Mouse (Mus musculus) liver, embryonic 12.5 days (tissue): ENCODE data around the gene Usp18. TPM values are rescaled to one million over a fixed set of nuclear protein-coding genes. Genes with fewer than 3 reads are reported as not detected.

Experiments
- ATAC-seq: fragments of 200-750 bp; cut with Nextera tagmentation; 2 replicates; pipeline ENCODE4 v1.8.0; 2017; ENCODE audit warnings: moderate number of reproducible peaks, mild to moderate bottlenecking, moderate library complexity
- H3K27ac ChIP-seq: fragments of 300-500 bp; sonication (generic); 2 replicates; pipeline ENCODE4 v1.5.1; 2016; ENCODE audit warnings: mild to moderate bottlenecking
- H3K27me3 ChIP-seq: fragments of 300-500 bp; sonication (generic); replicated peaks from 2 replicates; pipeline ENCODE4 v1.6.1; 2016; ENCODE audit warnings: mild to moderate bottlenecking, moderate library complexity
- H3K36me3 ChIP-seq: fragments of 300-500 bp; sonication (generic); 2 replicates; pipeline ENCODE4 v1.6.1; 2016; ENCODE audit warnings: mild to moderate bottlenecking, moderate library complexity
- H3K4me1 ChIP-seq: fragments of 300-500 bp; sonication (generic); 2 replicates; pipeline ENCODE4 v1.6.1; 2016
- H3K4me2 ChIP-seq: fragments of 300-500 bp; sonication (generic); 2 replicates; pipeline ENCODE4 v1.6.1; 2016; ENCODE audit warnings: mild to moderate bottlenecking, moderate library complexity
- H3K4me3 ChIP-seq: fragments of 300-500 bp; sonication (generic); 2 replicates; pipeline ENCODE4 v1.5.1; 2016; ENCODE audit warnings: mild to moderate bottlenecking, moderate library complexity
- H3K9ac ChIP-seq: fragments of 300-500 bp; sonication (generic); 2 replicates; pipeline ENCODE4 v1.6.1; 2016; ENCODE audit warnings: mild to moderate bottlenecking, moderate library complexity
- H3K9me3 ChIP-seq: fragments of 300-500 bp; sonication (generic); replicated peaks from 2 replicates; pipeline ENCODE4 v1.6.1; 2016; ENCODE audit warnings: mild to moderate bottlenecking, moderate library complexity
- WGBS: fragments of 180-500 bp; shearing (Covaris S2); methylation state at CpG from one replicate; pipeline ENCODE4 v1.1.7; 2016; ENCODE audit not compliant: insufficient replicate concordance; 5-methylcytosine and 5-hydroxymethylcytosine counted together
- polyA plus RNA-seq: library from polyadenylated mRNA; unstranded; fragments of >200 nt; fragmentation: Nextera tagmentation; extraction: Ambion mirVana; gene quantifications from 2 replicates; pipeline ENCODE4 v1.2.1, GENCODE M21; 2016

Gene Usp18
- polyA plus RNA-seq = 5.0 and 5.9 TPM in 2 replicates

DNA sequence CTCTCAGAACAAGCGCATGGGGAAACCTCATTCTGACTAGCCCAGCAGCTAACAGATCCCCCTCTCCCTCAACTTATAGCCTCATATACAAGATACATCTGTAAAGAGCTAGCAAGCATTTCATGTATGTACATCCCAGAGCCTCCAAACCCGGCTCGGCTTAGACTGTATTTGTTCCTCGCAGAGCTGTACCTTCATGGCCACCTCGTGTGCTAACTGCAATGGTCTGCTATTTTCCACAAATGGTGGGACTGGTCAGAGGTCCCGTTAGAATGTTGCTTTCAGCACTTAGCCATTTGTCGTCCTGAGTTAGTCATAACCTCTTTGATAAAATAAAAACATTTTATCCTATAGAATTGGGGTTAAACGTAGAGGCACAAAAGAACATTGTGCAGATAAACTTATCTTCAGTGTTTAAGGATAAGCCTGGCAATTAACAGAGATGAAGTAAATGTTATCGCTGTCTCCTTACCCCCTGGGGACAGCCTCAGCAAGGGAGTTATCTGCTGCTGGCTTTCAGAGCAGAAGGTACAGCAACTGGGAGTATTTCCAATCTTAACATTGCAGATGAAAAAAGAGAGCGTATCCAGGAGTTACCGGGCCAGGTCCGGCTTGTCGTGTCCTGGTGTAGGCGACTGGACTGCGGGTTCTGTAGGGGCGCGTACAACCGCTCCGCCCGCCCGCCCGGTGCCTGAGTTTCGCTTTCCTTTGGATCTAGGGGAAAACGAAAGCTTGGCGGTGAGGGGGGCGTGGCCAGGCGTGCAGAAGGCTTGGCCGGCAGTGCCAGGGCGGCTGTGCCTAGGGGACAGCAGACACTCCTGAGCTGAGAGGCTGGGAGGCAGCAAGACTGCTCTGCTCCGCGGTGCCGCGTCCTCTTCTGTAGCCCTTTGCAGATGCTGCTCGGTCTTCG is at the start of gene Usp18:
TSS of gene Usp18 (plus strand) at position 780 of the 910 bp plus-strand sequence.
- H3K4me3 ChIP-seq = peak within 1 kb of the TSS; percentile 71
- H3K4me2 ChIP-seq = peak within 1 kb of the TSS; percentile 84
- peak within 1 kb of the TSS; percentile 74 for H3K9ac ChIP-seq
- H3K9me3 ChIP-seq = no peaks in the 10 kb centered on the region
- peaks cover 51% of the 10 kb centered on the region for H3K4me1 ChIP-seq
- no peaks in the 10 kb centered on the region for H3K36me3 ChIP-seq
- peak within 1 kb of the TSS; percentile 78 for H3K27ac ChIP-seq
- ATAC-seq = peak; percentile 88
- peaks cover 24% of the 10 kb centered on the region; the same call in 1 of the 2 replicates for H3K27me3 ChIP-seq
- 4% methylated on average over 35 of the region's 35 CpGs for WGBS

- peak; percentile 51 for ATAC-seq
- H3K27ac ChIP-seq = peak overlapping the region; percentile 73
- 56% methylated on average over 9 of the region's 9 CpGs for WGBS
These were observed 47.8 kb upstream of the Usp18 start for GRCm38 (mm10) chr6:121197807-121198365.

DNA sequence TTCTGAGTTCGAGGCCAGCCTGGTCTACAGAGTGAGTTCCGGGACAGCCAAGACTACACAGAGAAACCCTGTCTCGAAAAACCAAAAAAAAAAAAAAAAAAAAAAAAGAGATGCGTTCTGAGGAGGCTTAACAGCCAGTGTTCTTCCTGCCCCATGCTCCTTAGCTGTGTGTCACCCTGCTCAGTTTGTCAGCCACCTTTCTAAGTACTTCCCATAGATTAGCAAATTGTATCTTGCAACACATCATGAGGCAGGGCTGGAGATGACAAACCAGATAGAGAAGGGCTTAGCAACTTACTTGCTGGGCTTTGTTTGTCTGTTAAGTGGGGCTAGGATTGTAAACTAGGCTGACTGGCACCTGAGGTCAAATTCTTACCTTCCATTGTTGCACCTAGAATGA is 45.2 kb upstream of the Usp18 start:
- 70% methylated on average over 4 of the region's 4 CpGs for WGBS
- ATAC-seq = no peak

More at GRCm38 (mm10) chr6:121197807-121198365, 47.8 kb upstream of the Usp18 start:
- no peak overlapping the region for H3K4me3 ChIP-seq
- H3K9ac ChIP-seq = no peak overlapping the region
- peaks cover 6% of the 10 kb centered on the region for H3K4me1 ChIP-seq
- H3K27me3 ChIP-seq = no peaks in the 10 kb centered on the region
- no peaks in the 10 kb centered on the region for H3K9me3 ChIP-seq
- H3K36me3 ChIP-seq = peaks cover 18% of the 10 kb centered on the region
- no peak overlapping the region for H3K4me2 ChIP-seq

GRCm38 (mm10) chr6:121202026-121202425 is 43.7 kb upstream of the Usp18 start:
- ATAC-seq = no peak
- H3K36me3 ChIP-seq = no peaks in the 10 kb centered on the region
- H3K27ac ChIP-seq = no peak overlapping the region
- H3K9ac ChIP-seq = no peak overlapping the region
- H3K4me1 ChIP-seq = no peaks in the 10 kb centered on the region
- H3K4me2 ChIP-seq = no peak overlapping the region
- H3K4me3 ChIP-seq = no peak overlapping the region
- 70% methylated on average over 5 of the region's 5 CpGs for WGBS
- no peaks in the 10 kb centered on the region for H3K9me3 ChIP-seq
- no peaks in the 10 kb centered on the region for H3K27me3 ChIP-seq

More for the DNA sequence above, 45.2 kb upstream of the Usp18 start:
- H3K27ac ChIP-seq = no peak overlapping the region
- H3K9ac ChIP-seq = no peak overlapping the region
- no peaks in the 10 kb centered on the region for H3K27me3 ChIP-seq
- H3K9me3 ChIP-seq = no peaks in the 10 kb centered on the region
- no peaks in the 10 kb centered on the region for H3K36me3 ChIP-seq
- no peak overlapping the region for H3K4me2 ChIP-seq
- H3K4me3 ChIP-seq = no peak overlapping the region
- no peaks in the 10 kb centered on the region for H3K4me1 ChIP-seq

DNA sequence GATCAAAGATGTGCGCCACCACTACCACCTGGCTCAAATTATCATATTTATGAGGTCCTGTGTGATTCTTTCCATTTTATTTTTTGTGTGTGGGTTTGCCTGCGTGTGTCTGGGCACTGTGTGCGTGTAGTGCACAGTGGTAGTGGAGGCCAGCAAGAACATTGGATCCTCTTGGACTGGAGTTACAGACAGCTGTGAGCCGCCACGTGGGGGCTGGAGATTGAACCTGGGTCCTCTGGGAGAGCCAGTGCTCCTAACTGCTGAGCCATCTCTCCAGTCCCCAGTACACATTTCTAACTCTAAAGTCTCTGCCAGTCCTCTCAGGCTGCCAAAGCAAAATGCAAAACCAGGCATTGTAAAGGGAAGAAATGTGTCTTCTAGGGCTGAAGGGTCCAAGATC is 39.2 kb upstream of the Usp18 start:
- Histone ChIP-seq H3K27me3 (peaks cover 21% of the 10 kb centered on the region), H3K9ac (no peak overlapping the region), H3K36me3 (no peaks in the 10 kb centered on the region), H3K4me2 (no peak overlapping the region), H3K4me3 (no peak overlapping the region), H3K27ac (no peak overlapping the region), H3K4me1 (peaks cover 15% of the 10 kb centered on the region), H3K9me3 (no peaks in the 10 kb centered on the region)
- 79% methylated on average over 5 of the region's 5 CpGs for WGBS
- ATAC-seq = no peak

DNA sequence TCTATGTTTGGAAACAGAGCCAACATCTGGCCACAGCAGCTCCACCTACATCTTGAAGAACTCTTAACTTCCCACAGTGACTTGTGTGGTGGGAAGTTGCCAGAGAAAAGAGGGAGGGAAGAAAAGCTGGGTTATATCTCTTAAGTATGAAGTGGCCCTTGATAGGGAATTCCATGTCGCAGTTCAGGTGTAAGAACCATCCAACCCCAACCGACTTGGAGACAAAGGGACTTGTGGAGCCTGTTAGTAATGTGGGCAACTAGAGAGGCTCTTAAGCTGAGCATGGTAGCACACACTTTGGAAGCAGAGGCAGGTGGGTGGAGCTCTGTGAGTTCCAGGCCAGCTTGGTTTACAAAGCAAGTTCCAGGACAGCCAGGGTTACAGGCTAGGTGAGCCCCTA is 36.1 kb upstream of the Usp18 start:
- 56% methylated on average over 2 of the region's 2 CpGs for WGBS
- ATAC-seq = no peak

GRCm38 (mm10) chr6:121210149-121210925 is 35.4 kb upstream of the Usp18 start, which contains the start of gene Tuba8:
Gene Tuba8 (plus strand): TSS chr6:121210696.
- H3K9ac ChIP-seq = peak within 1 kb of the TSS; percentile 18

More for the DNA sequence above, 36.1 kb upstream of the Usp18 start:
- H3K27ac ChIP-seq = no peak overlapping the region
- H3K9me3 ChIP-seq = no peaks in the 10 kb centered on the region
- H3K4me3 ChIP-seq = no peak overlapping the region
- no peak overlapping the region for H3K9ac ChIP-seq
- H3K4me1 ChIP-seq = peaks cover 28% of the 10 kb centered on the region
- H3K27me3 ChIP-seq = peaks cover 34% of the 10 kb centered on the region
- no peaks in the 10 kb centered on the region for H3K36me3 ChIP-seq
- H3K4me2 ChIP-seq = no peak overlapping the region

GRCm38 (mm10) chr6:121210926-121211289 is 34.8 kb upstream of the Usp18 start:
- no peak for ATAC-seq
- Histone ChIP-seq H3K9me3 (no peaks in the 10 kb centered on the region), H3K27ac (no peak overlapping the region), H3K27me3 (peaks cover 41% of the 10 kb centered on the region), H3K9ac (peak overlapping the region; percentile 18; the same call in 1 of the 2 replicates), H3K4me1 (peaks cover 38% of the 10 kb centered on the region), H3K36me3 (no peaks in the 10 kb centered on the region), H3K4me3 (peak overlapping the region; percentile 47), H3K4me2 (peak overlapping the region; percentile 69)
- WGBS = 0% methylated on average over 12 of the region's 12 CpGs

More at GRCm38 (mm10) chr6:121210149-121210925, 35.4 kb upstream of the Usp18 start, which contains the start of gene Tuba8:
- Histone ChIP-seq H3K27ac (no peak within 1 kb of the TSS), H3K9me3 (no peaks in the 10 kb centered on the region), H3K4me1 (peaks cover 34% of the 10 kb centered on the region), H3K36me3 (no peaks in the 10 kb centered on the region), H3K27me3 (peaks cover 41% of the 10 kb centered on the region), H3K4me2 (peak within 1 kb of the TSS; percentile 69), H3K4me3 (peak within 1 kb of the TSS; percentile 47)
- WGBS = 2% methylated on average over 30 of the region's 30 CpGs
- peak; percentile 59 for ATAC-seq

DNA sequence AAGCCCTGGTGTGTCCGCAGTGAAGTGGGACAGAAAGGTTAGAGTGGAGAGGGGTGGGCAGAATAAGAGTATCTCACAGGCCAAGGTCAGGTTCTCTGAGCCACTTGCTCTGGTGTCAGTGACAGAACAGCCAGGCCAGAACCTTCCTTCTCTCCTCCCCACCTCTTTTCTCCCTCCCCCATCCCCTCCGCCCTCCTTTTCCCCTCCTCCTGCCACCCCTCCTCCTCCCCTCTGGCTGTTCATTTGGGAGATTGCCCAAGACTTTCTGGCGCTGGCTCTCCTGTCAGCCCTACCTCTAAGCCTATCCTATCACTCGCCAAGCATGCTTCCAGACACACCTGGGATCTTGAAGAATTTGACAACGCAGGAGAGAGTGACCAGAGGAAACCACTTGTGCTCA is 34.0 kb upstream of the Usp18 start:
- Histone ChIP-seq H3K4me1 (peaks cover 41% of the 10 kb centered on the region), H3K4me3 (peak overlapping the region; percentile 47), H3K4me2 (peak overlapping the region; percentile 69), H3K36me3 (no peaks in the 10 kb centered on the region), H3K27ac (no peak overlapping the region), H3K27me3 (peaks cover 41% of the 10 kb centered on the region), H3K9ac (no peak overlapping the region), H3K9me3 (no peaks in the 10 kb centered on the region)
- no peak; the same call in 1 of the 2 replicates for ATAC-seq
- 3% methylated on average over 5 of the region's 5 CpGs for WGBS

DNA sequence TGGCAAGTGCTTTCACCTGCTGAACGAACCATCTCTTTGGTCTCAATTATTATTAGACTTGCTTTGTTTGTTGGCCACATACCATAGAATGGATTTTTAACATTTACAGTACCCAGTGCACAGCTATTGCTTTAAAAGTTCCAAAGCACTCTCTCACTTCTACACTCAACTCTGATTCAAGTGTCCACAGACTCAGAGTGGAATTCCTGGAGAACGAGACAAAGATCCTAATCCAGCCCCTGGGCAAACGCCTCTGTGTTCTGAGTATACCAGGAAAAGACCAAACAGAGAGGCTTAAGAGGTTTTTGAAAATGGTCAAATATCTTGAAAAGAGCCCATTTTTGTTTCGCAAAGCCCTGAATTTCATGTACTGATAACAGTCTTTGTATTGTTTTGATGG is 32.7 kb upstream of the Usp18 start:
- Histone ChIP-seq H3K4me1 (peaks cover 41% of the 10 kb centered on the region), H3K36me3 (no peaks in the 10 kb centered on the region), H3K4me3 (no peak overlapping the region), H3K9ac (no peak overlapping the region), H3K27me3 (peaks cover 41% of the 10 kb centered on the region), H3K27ac (no peak overlapping the region), H3K4me2 (no peak overlapping the region), H3K9me3 (no peaks in the 10 kb centered on the region)
- 64% methylated on average over 4 of the region's 4 CpGs for WGBS
- no peak for ATAC-seq

DNA sequence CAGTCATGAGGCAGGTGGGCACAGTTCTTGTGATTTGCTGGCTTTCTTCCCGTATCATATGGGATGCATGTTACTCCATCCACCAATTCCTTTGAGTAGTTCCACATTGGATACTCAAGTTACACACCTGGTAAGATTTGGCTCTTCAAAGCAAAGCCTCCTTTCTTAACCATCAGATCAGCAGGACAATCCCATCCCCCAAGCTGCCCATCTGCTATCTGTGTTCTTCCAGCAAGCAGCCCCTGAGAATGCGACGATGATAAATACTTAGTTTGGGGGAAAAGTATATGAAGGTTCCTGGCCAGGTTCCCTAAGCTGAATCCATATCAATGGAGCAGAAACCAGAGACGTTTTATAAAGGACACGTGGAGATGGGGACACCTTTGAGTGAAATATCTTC is 31.5 kb upstream of the Usp18 start:
- Histone ChIP-seq H3K27me3 (peaks cover 41% of the 10 kb centered on the region), H3K4me3 (no peak overlapping the region), H3K9me3 (no peaks in the 10 kb centered on the region), H3K4me1 (peaks cover 41% of the 10 kb centered on the region), H3K36me3 (no peaks in the 10 kb centered on the region), H3K9ac (no peak overlapping the region), H3K27ac (no peak overlapping the region), H3K4me2 (no peak overlapping the region)
- WGBS = 30% methylated on average over 5 of the region's 5 CpGs
- ATAC-seq = no peak
